Mouse (Mus musculus): ENCODE data around the gene Kptn.

DNA sequence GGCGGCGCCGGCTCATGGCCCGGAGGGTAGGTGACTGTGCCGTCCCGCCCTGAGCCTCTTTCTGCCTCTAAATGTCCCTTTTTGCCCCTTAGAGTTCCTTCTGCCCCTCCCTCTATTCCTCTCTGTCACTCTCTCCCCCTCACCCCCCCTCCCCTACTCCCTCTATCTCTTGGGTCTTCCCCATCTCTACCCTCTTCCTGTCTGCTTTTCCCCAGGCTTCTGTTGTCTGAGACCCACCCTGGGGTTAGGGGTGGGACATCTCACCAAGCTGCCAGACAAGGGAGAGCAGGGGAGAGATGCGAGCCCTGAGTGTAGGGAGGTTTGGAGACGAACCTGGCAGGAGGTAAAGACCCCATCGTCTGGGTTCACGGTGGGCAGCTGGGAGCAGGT lies 55.8 kb downstream of the Kptn start:
- TF ChIP-seq GATA1 (IDR thresholded peaks at IDR 0.05; ENCODE audit: low read length) = no peak
- no peak for TF ChIP-seq TAL1 (IDR thresholded peaks at IDR 0.05; ENCODE audit: low read length)
